Mouse (Mus musculus) T-helper 2 cell (primary cell): ENCODE measurements at regions not wholly inside any gene's neighbourhood (a gene's known extent, or its start where the extent isn't known, plus 50 kb on each side); places are given as distances from the start of the nearest gene placed in this dataset.

Source experiments
- in situ Hi-C: fragments of 300-600 bp; cut with MboI, MseI; formaldehyde crosslinking; loops from one replicate; pipeline ENCODE4 v1.15.1; 2025; ENCODE audit warnings: high pct_unique_total_duplicates

DNA sequence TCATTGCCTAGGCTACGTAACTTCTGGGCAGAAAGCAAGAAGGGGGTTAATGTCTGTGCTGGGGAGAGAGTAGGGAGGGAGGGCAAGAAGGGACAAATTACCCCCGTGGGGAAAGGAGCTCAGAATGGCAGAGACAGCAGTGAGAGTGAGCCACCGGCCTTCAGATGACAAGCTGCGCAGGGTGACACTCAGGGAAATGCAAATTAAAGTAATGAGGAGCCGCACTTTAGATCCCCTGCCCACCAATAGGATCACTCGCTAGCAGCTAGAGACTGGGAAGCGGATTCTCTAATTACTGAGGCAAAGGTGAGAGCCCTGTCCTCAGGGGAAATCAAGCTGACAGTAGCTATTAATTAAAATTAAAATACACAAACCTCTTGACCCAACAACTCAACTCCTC is 202.5 kb downstream of the Arhgef10l start:
- in situ Hi-C loops: no loop called here

DNA sequence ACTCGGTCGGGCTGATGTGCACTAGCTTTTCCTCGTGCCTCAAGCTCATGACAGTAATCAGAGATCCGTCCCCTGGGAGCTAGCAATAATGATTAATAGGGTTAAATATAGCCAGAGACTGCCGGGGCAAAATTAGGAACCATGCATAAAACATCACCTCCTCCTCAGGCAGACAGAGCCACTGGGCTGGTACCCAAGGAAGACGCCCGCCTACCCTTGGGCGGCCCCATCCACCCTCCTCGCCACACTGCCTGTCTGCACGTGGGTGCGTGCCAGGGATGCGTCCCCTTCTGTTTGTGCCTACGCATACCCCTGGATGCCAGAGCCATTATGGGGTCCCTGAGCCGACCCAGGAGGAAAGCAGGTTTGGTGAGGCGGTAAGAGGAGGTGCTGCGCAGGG is 204.5 kb downstream of the Arhgef10l start:
- in situ Hi-C loops: no loop called here

DNA sequence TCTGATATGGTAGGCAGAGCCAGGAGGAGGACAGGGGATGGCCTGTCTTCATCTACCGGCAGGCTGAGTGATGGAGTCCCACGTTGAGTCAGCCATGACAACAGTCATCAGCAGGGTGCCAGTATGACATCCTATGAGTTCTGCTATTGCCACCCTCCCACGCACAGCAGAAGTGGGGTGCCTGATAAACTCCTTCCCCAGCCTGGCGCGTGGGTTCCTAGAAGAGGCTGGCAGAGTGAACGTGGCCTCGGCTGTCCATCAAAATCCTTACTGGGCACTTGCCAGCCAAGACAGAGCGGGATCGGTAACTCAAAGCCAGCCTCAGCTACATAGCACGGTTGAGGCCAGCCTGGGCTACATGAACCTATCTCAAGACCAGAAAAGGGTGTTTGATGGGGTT is 202.5 kb upstream of the Igsf21 start:
- in situ Hi-C loops: no loop called here

GRCm38 (mm10) chr4:140446455-140446854 is 199.9 kb upstream of the Igsf21 start:
- in situ Hi-C loops: no loop called here

- in situ Hi-C loops: no loop called here
Measured at GRCm38 (mm10) chr4:140445931-140446330, 199.3 kb upstream of the Igsf21 start.

GRCm38 (mm10) chr4:140443221-140443620 is 196.6 kb upstream of the Igsf21 start:
- in situ Hi-C loops: no loop called here

- in situ Hi-C loops: no loop called here
Measured at GRCm38 (mm10) chr4:140441805-140442204, 195.2 kb upstream of the Igsf21 start.

DNA sequence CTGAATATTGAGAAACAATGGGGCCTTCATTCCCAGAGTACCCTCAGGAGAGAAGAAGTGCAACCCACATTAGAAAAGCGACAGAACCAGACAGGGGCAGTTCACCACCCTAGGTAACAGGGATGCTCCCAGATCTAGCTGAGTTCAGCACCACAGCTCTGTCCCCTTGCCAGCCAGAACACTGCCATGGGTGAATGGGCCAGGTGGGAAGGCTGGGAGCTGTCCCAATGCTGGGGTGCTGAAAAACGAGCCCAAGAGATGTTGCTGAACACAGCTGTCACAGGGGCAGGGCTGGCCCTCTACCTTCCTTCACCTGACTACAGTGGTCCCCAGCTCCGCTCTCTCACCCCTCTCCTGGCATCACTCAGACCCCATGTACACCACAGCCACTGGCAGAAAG is 193.3 kb upstream of the Igsf21 start:
- in situ Hi-C loops: no loop called here

DNA sequence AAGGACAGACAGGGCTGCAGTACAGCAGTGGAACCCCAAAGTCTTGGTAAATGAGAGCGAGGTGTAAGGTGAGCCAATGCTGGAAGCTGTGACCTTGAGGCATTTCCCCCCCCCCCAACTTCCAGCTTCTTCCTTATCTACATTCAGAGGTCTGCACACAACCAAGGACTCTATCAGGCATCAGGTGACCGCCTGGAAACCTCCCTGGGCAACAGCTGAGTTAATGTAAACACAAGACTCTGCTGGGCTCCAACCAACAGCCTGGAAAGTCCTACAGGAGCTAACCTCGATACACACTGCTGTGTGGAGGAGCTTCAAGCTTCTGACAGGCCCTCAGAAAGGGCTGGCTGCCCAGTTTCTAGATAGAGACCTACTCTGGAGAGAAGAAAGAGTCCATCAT is 189.4 kb upstream of the Igsf21 start:
- in situ Hi-C loops: no loop called here

DNA sequence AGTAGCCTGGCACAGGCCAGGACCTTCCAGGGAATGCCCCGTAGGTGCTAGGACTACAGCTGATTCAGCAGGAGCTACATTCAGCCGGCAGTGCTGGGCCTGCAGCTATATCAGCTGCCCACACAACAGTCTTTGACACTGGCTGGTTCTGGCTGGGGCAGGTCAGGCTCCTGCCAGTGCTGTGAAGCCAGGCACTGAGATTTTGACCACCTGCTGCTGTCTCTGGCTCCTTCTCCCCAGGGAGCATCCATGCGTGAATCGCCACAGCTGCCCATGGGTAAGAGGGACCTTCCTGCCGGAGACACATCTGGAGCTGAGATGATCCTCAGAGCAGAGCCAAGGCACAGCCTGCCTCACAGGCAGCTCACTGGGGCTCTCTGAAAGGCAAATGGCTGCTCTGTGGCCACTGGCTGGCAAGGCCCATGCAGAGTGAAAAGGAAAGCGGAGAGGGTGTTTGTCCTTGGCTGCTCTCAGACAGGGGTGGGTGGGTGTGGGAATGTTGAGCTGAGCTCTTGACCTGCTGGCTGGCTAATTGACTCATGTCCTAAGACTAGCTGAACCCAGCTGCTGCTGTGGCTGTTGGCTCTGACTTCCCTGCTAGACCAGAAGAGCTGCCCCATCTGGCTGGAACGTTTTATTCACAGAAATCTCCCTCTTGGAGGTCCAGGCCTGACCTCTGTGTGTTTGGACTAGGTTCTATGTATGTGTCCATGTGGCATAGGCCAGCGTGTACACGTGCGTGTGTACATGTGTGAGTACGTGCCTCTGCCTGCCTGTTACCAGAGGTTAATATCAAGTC is 187.4 kb upstream of the Igsf21 start:
- in situ Hi-C loops: no loop called here

DNA sequence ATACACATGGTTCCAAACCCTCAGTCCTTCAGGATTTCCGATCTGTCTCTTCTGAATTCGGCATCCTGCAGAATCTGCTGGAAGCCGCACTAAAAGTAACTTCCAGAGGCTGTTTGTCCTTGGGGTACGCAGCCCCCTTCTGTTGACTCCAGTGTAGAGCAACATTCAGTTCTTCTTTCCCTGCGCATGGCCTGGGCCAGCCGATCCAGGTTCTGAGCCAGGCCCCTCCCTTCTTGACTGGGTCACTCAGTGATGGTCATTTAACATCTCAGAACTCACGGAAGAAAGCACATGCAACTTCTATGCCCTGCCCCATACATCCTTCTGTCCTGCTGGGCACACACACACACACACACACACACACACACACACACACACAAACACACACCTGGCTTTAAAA is 185.5 kb upstream of the Igsf21 start:
- in situ Hi-C loops: no loop called here

DNA sequence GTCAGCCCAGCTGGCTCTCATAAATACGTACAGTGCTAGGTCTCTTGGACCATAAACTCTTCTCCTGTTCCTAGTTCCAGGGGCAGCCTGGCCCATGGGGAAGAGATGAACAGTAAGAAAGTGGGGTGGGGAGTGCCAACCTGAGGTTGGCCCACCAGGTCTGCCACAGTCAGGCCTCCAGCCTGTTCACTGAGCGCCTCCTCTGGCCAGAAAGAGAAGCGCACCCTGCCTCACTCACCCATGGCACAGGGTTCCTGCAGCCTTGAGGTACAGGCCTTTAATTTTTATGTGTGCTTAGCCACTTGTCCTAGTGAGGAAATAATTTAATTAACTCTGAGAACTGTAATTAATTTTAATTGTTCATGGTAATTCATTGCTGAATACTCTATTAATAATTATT is 180.5 kb upstream of the Igsf21 start:
- in situ Hi-C loops: no loop called here

DNA sequence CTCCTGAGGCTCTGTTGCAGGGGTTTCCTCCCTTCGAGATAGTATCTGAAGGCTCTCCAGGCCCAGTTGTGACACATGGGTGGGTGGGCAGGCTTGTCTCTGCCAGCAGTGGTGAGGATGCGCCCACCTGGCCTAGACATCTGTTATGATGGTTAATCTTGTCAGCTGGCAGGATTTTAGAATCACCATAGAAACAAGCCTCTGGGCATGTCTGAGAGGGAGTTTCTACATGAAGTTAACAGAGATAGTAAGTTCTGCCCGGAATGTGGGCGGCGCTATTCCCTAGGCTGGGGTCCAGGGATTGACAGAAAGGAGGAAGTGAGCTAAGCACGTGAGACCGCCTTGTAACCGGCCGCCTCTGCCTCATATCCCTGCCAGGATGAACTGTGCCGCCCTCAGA is 177.2 kb upstream of the Igsf21 start:
- in situ Hi-C loops: no loop called here

DNA sequence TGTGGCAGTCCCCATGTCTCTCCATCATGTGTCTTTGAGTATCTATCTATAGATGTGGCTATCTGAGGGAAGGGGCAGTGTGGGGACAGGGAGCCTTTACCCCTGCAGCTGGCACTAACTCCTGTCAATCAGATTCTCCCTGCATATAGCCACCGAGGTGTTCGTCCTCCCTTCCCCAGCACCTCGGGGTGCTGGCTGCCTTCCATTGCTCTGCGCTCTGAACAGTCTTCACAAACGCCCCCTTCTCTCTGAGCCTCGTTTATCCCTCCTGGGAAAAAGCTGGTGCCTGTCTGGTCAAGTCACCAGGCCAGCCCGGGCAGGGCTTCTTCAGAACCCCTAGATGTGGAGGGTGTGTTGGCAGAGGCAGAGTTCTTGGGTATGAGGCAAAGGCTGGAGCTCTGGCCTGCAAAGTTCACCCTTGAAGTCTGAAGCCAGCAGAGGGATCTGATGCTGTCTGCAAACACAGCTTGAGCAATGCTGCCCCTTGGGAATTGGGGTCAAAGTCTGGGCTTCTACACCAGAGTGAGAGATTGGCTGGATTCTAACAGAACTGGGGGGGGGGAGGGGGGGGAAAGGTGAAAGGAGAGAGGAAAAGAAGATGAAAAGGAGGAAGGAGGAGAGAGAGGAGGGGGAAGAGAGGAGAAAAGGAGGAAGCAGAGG is 175.5 kb upstream of the Igsf21 start:
- in situ Hi-C loops: no loop called here

DNA sequence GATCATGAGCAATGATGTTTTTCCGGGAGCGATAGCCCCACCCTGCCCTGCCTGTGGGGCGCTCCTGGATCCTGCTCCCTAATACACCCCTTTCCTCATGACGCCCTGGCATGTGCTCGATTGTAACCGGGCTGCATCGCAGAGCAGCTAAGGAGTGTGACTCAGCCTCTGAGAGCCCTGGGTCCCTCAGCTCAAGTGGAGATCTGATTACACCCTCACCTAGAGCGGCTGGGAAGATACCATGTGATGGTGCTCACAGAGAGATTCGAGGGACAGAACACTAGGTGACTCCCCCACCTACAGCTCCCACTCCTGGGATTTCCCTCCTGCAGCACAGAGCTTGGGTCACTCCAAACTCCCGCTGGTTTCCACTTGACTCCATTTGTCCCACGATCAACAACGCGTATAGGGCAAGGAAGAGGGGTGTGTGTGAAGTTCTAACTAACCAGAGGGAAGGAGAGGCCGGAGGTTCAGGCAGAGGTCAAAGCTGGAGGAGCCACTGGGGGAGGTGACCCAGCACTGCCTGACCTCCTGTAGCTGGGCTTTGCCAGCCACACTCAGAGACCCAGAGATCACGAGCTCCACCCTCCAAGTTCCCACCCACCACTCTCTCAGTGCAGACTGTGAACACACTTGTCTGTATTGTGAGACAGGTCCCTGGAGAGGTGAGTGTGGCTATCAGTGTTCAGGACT is 173.3 kb upstream of the Igsf21 start:
- in situ Hi-C loops: loop anchor here (5.0 kb wide), 1 partner anchor 102 kb away; no protein-coding TSS in a partner anchor

DNA sequence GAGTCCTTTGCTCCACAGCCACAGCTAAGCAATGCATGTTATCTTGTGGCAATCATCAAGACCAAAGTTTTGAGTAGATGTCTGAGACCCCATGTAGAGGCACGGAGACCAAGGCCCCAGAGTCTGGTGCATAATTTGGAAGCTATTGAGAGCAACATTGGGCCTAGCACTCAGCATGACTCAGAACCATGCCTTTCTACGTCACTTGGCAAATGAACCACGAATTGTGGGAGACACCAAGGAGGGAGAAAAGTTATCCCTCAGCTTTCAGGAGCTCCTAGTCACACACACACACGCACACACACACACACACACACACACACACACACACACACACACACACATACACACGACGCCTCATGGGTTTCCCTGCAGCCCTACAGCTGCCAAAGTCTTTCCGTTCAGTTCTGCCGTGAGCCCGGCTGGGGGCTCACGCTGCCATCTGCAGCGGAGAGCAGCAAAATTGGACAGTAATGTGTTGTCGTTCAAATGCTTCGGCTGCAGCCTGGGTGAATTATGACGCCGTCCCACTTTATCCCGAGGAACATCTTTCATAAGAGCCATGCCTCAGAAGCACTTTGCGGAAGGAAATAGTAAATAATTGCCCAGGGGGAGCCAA is 165.8 kb upstream of the Igsf21 start:
- in situ Hi-C loops: no loop called here

DNA sequence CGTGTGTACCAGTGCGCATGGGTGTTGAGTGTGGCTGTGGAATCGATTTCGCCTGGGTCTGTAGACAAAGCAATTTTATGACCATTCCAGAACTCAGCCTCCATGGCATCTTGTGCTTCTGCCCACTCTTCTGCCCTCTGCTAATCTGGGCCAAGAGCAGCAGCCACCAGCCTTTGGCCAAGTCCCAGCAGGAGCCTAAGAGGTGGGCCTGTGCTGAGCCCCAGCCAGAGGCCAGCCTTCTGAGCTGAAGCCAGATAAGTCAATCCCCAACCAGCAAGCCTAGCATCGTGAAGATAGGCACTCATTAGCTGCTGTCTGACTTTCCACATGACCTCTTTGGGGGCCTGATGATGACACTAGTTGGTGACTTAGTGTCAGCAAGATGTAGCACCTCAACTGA is 161.9 kb upstream of the Igsf21 start:
- in situ Hi-C loops: no loop called here

- in situ Hi-C loops: no loop called here
Measured at GRCm38 (mm10) chr4:140406913-140407312, 160.3 kb upstream of the Igsf21 start.

DNA sequence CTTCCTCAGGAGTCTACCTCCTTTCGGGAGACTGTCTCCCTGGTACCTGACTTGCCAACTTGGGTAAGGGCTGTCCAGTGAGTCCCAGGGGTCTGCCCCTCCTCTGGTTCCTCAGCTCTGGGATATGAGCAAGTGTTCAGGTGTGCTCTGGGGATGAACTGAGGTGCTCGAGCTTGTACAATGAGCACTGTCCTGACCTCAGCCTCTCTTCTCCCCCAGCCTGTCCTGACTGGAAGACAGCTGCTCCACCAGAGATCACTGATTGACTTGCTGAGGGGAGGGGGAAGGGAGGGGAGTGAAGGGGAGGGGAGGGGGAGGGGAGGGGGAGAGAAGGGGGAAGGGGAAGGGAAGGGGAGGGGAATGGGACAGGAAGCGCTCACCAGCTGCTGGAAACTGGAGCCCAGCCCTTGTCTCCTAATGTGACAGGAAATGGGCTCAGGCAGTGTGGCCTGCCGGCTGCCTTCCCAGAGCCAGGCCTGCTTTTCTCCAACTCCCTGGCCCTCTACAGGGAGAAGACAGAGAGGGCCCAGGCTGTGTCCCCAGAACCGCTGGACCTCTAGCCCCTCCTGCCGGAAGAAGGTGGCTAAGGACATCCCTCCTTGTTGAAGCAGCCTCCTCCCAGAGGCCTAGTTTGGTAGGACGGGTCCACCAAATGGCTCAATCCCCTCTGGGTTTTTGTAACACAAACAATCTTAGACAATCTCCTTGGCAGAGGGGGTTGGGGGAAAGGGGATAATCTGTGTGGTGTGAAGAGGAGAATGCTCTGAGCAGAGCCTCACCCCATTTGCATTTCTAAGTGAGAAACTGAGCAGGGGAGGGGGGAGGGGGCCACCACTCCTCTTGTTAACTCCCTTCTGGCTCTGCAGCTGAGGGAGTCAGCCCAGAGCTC is 159.7 kb upstream of the Igsf21 start:
- in situ Hi-C loops: no loop called here

- in situ Hi-C loops: no loop called here
Measured at GRCm38 (mm10) chr4:140405427-140405826, 158.8 kb upstream of the Igsf21 start.

DNA sequence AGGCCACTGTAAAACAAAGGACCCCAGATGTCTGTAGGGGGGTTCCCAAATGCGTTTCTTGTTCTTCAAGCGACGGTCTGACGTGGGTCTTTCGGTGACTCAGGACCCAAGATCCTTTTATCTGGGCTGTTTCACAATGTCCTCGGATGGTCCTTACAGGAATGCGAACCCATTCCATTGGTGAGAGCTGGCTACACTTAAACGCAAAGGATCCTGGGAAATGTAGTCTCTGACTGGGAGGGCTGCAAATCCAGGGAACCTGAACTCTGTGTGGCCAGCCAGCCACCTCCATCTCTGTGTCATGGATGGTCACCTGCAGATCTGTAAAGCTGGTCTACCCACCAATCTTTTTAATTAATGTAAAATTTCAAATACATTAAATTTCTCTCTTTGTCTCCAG is 156.5 kb upstream of the Igsf21 start:
- in situ Hi-C loops: no loop called here
